Mouse (Mus musculus): ENCODE measurements around the gene 4931406P16Rik.

DNA sequence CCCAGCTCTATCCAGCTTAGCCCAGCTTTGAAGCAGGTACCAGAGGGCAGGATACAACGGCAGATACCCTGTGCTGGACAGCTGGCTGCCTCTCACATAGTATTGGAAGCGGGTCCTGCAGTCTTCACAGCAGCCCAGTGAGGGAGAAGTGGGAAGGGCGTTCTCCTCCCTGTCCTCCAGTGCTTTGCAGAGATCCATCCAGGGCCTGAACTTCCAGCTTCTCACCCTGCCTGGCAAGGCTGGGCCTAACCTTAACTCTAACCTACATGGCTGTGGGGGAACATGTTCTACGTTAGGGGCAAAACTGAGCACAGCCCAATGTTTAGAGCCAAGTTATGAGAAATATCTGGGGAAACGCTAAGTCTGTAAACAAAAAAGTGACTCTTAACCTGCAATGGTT is 7.8 kb upstream of the 4931406P16Rik start:
- TF ChIP-seq POLR2A (IDR thresholded peaks at IDR 0.05; ENCODE audit: borderline replicate concordance, extremely low read depth, insufficient read depth, insufficient read length, poor library complexity, severe bottlenecking): no peak
- no peak for TF ChIP-seq CTCF (IDR thresholded peaks at IDR 0.05; ENCODE audit: borderline replicate concordance, extremely low read depth, insufficient read depth, insufficient read length)

Data from brain, embryonic 14.5 days (tissue).